Mouse (Mus musculus): ENCODE measurements around the gene Rapgef5. TPM values are rescaled to one million over a fixed set of nuclear protein-coding genes. Genes with fewer than 3 reads are reported as not detected.

Rapgef5 gene
- 3.5 TPM for polyA plus RNA-seq (2017; shearing (Covaris generic))

GRCm38 (mm10) chr12:117516179-117516578 lies at the start of gene Rapgef5:
TSS of gene Rapgef5 (plus strand) at chr12:117516479.

GRCm38 (mm10) chr12:117803989-117804388 lies 287.7 kb downstream of the Rapgef5 start, which contains the start of gene Cdca7l:
TSS of gene Cdca7l (plus strand) at chr12:117804289.

